Mouse (Mus musculus) lung, adult 2 months (tissue): ENCODE measurements around the gene Mul1. TPM values are rescaled to one million over a fixed set of nuclear protein-coding genes. Genes with fewer than 3 reads are reported as not detected.

Experiments used
- DNase-seq: peaks from one replicate; pipeline ENCODE4 v3.0.0; 2022
- H3K4me1 ChIP-seq: fragments of 200-500 bp; 2 replicates; pipeline ENCODE4 v1.6.1; 2011; ENCODE audit warnings: low read length; ENCODE audit not compliant: control insufficient read depth, insufficient read depth
- H3K4me3 ChIP-seq: fragments of 200-500 bp; replicated peaks from 2 replicates; pipeline ENCODE3; 2011; ENCODE audit warnings: low read depth, mild to moderate bottlenecking, control low read depth, low read length; ENCODE audit errors: extremely low read depth
- CTCF ChIP-seq: fragments of 200-500 bp; IDR thresholded peaks from 2 replicates; pipeline ENCODE4 v1.5.1; 2011; ENCODE audit warnings: mild to moderate bottlenecking, low read length, control low read depth; ENCODE audit not compliant: insufficient read depth
- POLR2A ChIP-seq: fragments of 200-500 bp; IDR thresholded peaks from 2 replicates; pipeline ENCODE4 v1.6.1; 2011; ENCODE audit warnings: low read depth, mild to moderate bottlenecking, control low read depth, low read length, borderline replicate concordance; ENCODE audit errors: extremely low read depth
- WGBS: fragments of 180-500 bp; shearing (Covaris S2); methylation state at CpG from one replicate; pipeline ENCODE4 v1.1.7; 2018; 5-methylcytosine and 5-hydroxymethylcytosine counted together
- polyA plus RNA-seq: library from polyadenylated mRNA; depleted of rRNA; stranded (reverse); fragments of >200 nt; gene quantifications from 2 replicates; pipeline ENCODE4 v1.2.3, GENCODE M21; 2012; rRNA removed

Mul1 gene
- polyA plus RNA-seq: 15.2 and 16.5 TPM in 2 replicates

GRCm38 (mm10) chr4:138434347-138435316, at the start of gene Mul1:
TSS of gene Mul1 (plus strand) at chr4:138434671.
- Histone ChIP-seq H3K4me3 (peak within 1 kb of the TSS; percentile 96), H3K4me1 (peaks cover 7% of the 10 kb centered on the region; the same call in 1 of the 2 replicates)
- WGBS: under 1% methylated on average over 64 of the region's 64 CpGs
- TF ChIP-seq CTCF (no peak), POLR2A (peak; percentile 93)
- DNase-seq: peak; percentile 97

DNA sequence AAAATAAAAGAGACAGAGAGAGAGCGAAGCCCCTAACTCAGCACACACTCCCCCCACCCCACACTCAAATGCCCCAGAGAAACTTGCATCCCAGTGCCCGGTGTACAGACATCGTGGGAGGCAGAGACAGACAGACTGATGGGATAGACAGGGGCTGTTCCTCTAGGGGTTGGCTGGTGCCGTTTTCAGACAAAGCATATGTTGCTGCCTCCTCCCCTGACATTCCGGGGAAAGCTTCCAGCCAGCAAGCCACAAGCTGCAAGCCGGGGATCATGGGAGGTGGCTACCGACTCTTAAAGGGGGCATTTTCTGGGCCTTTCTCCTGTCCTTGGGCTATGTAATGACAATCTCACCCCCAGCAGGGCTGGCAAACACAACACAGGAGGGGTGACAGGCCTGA, 40.8 kb upstream of the Mul1 start:
- 49% methylated on average over 7 of the region's 7 CpGs for WGBS
- no peak for DNase-seq
- no peak overlapping the region for H3K4me3 ChIP-seq
- TF ChIP-seq CTCF (no peak), POLR2A (no peak)
- H3K4me1 ChIP-seq: no peaks in the 10 kb centered on the region

DNA sequence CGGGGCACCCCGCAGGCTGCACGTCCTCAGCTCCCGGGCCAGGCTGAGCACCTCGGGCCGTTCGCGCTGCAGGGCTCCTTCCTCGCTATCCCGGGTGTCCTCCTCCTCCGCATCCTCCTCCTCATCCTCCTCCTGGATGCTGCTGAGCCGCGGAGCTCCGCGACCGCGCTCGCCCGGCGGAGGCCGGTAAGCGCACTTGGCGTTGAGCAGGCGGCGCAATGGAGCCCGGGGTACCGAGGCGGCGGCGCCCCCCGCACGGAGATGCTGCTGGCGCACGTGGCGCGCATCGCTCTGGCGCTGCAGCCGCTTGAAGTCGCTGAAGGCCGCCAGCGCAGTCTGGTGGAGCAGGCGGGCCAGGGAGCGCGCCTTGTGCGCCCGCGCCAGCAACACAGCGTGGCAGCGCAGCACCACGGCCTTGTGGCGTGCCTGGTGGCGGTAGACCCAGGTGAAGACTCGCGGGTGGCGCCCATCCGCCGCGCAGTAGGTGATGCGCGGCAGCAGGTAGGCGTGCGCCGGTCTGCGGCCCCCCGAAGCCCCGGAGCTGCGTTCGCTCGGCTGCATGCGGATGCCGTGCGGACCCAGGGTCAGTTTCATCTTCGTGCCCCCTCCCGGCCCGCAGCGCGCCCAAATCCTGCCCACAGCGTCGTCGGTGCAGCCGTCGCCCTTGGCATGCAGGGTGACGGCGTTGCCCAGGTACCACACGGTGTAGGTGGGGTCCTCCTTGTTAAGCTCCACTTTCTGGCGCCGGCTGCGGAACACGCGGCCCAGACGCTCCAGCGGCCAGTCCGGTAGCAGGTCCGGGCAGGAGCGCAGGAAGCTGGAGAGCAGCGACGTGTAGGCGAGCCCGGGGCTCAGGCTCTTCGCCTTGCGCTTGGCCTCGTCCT, 39.1 kb upstream of the Mul1 start:
- TF ChIP-seq CTCF: no peak
- no peak for TF ChIP-seq POLR2A
- DNase-seq: no peak
- no peak overlapping the region for H3K4me3 ChIP-seq
- under 1% methylated on average over 99 of the region's 103 CpGs for WGBS
- H3K4me1 ChIP-seq: no peaks in the 10 kb centered on the region

DNA sequence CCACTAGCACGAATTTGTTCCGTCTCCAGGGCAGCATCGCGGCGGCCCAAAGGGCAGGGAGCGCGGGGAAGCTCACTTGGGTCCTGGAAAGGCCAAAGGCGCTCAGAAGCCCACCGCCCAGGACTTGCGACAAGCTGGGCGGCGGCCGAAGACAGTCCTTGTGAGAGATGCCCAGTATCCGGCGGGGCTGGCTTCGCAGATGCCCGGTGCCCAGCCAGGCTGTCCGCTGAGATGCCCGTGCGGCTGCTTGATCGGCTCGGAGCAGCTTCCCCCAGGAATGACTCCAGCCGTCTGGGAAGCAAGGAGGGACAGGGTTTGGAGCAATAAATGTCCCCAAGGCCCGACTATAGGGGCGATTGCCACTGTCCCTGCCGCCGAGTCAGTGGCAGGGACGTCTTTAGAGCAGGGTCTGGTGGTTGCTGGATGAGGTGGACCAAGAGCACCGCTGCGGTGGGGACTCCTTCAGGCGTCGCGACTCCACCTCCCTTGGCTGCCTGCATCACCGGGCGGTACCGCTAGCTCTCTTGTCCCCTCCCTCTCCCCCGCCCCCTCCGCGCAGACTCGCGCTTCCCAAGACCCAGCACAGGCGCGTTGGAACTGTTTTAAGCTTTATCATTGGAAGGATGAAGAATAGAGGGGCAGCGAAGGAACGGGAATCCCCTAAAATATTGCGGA, 38.4 kb upstream of the Mul1 start, which contains the start of gene Fam43b:
Gene Fam43b, minus strand, starts transcription at position 558 of the 675 bp plus-strand sequence.
- Histone ChIP-seq H3K4me3 (no peak within 1 kb of the TSS), H3K4me1 (no peaks in the 10 kb centered on the region)
- no peak for DNase-seq
- WGBS: 2% methylated on average over 46 of the region's 46 CpGs
- TF ChIP-seq POLR2A (no peak), CTCF (no peak)

DNA sequence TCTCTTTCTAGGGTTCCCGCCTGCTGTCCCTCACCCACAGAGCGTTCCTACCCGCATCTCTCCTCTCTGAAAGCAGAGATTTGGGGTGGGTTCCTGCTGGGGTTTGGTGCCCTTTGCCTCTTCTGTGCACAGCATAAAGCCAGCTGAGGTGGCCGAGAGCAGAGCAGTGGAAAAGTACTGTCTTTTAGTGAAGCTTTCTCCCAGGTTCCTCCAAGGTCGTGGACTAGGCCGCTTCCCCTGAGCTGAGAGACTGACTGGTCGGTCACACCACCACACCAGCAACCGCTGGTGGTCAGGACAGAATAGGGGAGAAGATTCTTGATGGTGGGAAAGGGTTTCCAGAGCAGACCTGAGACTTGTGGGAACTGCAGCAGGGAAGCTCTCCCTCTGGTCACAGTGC, 37.8 kb upstream of the Mul1 start:
- 15% methylated on average over 8 of the region's 8 CpGs for WGBS
- DNase-seq: no peak
- no peak overlapping the region for H3K4me3 ChIP-seq
- H3K4me1 ChIP-seq: no peaks in the 10 kb centered on the region
- no peak for TF ChIP-seq POLR2A
- TF ChIP-seq CTCF: no peak

DNA sequence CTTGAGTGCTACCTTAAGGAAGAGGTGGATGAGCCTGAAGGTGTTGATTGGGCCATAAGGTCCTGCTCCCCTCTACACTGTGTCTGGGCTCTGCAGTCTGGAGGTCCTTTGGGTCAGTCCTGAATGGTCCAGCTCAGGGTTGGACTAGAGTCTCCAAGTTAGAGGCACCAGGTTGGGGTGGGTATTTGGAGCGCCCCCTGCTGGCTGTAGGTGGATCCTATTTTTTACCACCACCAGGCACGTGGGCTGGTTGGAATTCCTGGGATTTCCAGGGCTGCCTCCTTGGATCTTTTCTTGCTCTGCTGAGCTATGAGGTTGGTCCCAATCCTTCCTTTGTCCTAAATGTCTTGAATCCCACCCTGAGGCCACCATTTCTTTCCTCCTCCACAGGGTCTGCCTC, 29.7 kb upstream of the Mul1 start:
- 0% methylated on average over 2 of the region's 2 CpGs for WGBS
- peak; percentile 58 for DNase-seq
- H3K4me1 ChIP-seq: no peaks in the 10 kb centered on the region
- TF ChIP-seq POLR2A (no peak), CTCF (peak; percentile 50)
- H3K4me3 ChIP-seq: no peak overlapping the region

DNA sequence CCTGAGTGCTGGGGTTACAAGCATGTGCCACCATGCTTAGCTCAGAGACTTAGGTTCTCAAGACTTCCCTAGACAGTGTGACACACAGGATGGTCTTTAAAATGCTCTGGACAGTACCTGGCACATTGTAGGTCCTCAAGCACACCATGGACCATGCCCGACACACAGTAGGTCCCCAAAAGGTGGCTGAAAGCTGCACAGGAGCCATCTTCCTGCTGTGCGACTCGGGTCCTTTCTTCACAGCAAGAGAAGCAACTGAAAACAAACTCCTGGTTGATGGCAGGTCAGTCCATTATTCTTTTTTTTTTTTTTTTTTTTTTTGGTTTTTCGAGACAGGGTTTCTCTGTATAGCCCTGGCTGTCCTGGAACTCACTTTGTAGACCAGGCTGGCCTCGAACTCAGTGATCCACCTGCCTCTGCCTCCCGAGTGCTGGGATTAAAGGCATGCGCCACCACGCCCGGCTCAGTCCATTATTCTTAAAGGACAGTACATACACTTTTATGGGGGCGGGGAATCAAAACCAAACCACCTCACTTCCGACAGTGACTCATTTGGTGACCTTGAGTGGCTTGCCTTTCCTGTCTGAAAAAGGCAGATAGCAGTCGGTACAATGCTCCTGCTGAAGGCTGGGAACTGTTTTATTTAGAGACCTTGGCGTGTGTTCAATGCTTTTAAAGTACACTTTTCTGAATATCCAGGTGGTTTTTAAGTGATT, 26.8 kb upstream of the Mul1 start:
- WGBS: 42% methylated on average over 12 of the region's 13 CpGs
- H3K4me3 ChIP-seq: no peak overlapping the region
- no peak for TF ChIP-seq POLR2A
- no peak for TF ChIP-seq CTCF
- no peak for DNase-seq
- no peaks in the 10 kb centered on the region for H3K4me1 ChIP-seq

- DNase-seq: no peak
- WGBS: 36% methylated on average over 5 of the region's 5 CpGs
- H3K4me3 ChIP-seq: no peak overlapping the region
- TF ChIP-seq POLR2A (no peak), CTCF (no peak)
- peaks cover 4% of the 10 kb centered on the region for H3K4me1 ChIP-seq
These were observed 23.5 kb upstream of the Mul1 start for GRCm38 (mm10) chr4:138411011-138411410.
